Mouse (Mus musculus) urinary bladder, adult 2 months (tissue): Measurements from ENCODE around the gene Ewsr1. TPM values are rescaled to one million over a fixed set of nuclear protein-coding genes. Genes with fewer than 3 reads are reported as not detected.

Source experiments
- DNase-seq: peaks from one replicate; pipeline ENCODE4 v3.0.0; 2022; ENCODE audit warnings: low spot score
- polyA plus RNA-seq: library from polyadenylated mRNA; depleted of rRNA; stranded (reverse); fragments of >200 nt; gene quantifications from 2 replicates; pipeline ENCODE4 v1.2.3, GENCODE M21; 2012; rRNA removed

Gene Ewsr1
- polyA plus RNA-seq, result 248 and 346 TPM in 2 replicates

- peak; percentile 99 for DNase-seq
Observed at GRCm38 (mm10) chr11:5098736-5099542, at the start of gene Ewsr1, which contains the start of gene Rhbdd3. TSS of gene Ewsr1 (minus strand) at chr11:5099266. TSS of gene Rhbdd3 (plus strand) at chr11:5098926.

DNA sequence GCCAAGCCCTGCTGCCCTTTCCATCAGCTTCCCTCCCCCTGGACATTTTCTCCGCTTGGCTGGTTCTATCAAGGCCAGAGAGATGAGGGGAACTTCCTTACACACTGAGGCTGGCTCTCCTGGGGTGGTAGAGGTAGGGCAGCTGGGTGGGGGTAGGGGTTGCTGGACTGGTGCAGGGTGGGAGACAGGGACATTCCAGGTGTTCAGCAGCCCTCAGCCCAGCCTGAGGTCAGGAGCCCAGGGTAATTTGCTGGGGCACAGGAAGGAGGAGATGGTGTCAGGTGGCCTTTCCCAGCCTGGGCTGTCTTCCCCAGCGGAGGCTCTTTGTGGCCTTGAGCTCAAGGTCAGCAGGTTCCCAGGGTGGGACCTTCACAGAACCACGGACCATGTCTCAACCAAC lies 46.5 kb upstream of the Ewsr1 start:
- no peak for DNase-seq

- DNase-seq, result no peak
Observed at GRCm38 (mm10) chr11:5141965-5142364, 42.9 kb upstream of the Ewsr1 start.

DNA sequence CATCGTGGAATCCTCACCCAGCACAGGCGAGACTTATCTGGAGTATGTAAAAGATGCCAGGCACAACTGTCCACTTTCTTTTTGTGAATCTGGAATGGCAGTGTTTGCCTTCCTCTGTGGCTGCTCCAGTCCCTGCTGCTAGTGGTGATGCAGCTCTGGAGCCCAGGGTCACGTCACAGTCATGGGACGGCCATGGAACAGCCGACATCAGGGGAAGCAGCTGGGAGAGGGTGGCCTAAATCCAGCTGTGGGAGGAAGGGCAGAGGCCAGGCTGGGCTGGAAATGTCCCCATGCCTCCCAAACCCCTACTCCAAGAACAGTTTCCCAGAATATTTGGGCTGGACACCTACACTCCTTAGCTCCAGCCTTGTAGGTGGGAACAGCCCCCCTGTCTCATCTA lies 42.2 kb upstream of the Ewsr1 start:
- no peak for DNase-seq

- peak; percentile 73 for DNase-seq
Observed at GRCm38 (mm10) chr11:5140619-5141018, 41.6 kb upstream of the Ewsr1 start.

DNA sequence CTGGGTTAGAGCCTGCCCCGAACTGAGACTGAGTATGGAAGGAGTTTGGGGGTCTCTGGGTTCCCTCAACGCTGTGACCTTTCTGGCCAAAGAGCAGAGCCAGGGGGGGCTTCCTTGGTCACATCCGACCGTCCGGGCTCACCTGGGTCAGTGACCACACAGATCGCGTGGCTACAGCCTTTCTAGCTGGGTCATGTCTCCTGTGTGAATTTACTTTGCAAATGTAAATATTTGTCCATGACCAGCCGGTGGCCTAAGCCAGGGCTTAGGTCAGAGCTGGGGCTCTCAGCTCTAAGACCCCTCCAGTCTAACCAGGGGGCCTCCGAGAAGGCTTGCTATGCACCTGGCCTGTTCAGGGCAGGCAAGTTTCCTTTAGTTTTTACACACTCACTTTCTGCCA lies 40.3 kb upstream of the Ewsr1 start:
- no peak for DNase-seq

GRCm38 (mm10) chr11:5138642-5139041 lies 39.6 kb upstream of the Ewsr1 start:
- DNase-seq, result no peak

DNA sequence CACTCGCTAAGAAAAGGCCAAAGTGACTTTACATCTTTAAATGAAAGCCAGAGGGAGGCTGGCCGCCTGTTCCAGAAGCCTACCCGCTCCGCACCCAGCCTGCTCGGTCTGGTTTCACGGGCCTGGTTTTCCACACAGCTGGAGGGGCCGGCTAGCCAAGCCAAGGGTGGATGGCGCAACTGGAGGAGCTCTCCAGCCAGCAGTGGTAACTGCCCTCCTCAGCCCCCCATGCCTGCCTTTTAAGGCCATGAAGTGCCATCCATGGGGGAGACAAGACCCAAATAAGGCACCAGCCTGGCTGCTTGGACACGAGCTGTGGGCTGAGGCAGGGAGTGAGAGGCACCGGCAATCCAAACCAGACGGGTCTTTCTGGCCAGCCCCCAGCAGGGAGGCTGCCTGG lies 36.8 kb upstream of the Ewsr1 start:
- no peak for DNase-seq

- DNase-seq, result no peak
Observed at GRCm38 (mm10) chr11:5132751-5133150, 33.7 kb upstream of the Ewsr1 start.

DNA sequence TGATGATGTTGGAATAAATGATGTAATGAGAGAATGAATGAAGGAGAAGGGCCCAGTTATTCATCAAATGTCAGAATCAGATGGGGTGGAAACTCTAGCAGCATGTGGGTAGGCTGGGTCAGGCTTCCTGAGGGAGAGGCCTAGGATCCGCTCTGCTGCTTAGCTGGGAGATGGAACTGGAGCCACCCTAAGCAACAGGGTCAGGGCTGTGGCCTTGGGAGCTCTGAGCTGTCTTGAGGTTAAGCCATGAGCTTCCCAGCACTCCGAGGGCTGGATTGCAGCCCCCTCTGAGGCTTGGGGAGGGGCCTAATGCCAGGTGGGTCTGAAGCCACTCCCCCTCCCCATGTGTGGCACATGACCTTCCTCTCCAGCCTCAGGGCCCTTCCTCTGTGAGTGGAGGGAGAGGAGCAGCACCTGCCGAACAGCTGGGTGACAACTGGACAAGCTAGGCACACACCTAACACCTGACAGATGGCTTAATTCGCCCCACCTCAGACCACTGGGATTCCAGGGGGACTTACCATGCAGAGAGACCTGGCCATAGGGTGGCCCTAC lies 31.1 kb upstream of the Ewsr1 start:
- DNase-seq, result no peak

- DNase-seq, result no peak
Observed at GRCm38 (mm10) chr11:5129035-5129480, 30.0 kb upstream of the Ewsr1 start.

DNA sequence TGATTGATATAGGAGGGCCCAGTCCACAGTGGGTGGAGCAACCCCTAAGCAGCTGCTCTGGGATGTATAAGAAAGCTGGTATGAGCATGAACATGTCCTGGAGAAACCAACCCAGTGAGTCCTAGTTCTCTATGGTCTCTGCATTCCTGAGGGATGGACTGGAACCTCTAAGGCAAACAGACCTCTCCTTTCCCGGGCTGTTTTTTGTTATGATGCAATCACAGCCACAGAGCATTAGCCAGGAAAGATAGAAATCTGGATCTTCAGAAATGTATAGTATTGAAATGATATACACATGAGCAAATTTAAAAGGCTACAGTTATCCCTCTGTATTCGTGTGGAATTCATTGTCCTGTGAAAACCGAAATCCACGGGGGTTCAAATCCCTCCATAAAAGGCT lies 26.6 kb upstream of the Ewsr1 start:
- no peak for DNase-seq

GRCm38 (mm10) chr11:5114931-5115581 lies 16.0 kb upstream of the Ewsr1 start:
- DNase-seq, result peak; percentile 73

GRCm38 (mm10) chr11:5113645-5114044 lies 14.6 kb upstream of the Ewsr1 start:
- DNase-seq, result no peak

GRCm38 (mm10) chr11:5109441-5109840 lies 10.4 kb upstream of the Ewsr1 start:
- peak; percentile 23 for DNase-seq

GRCm38 (mm10) chr11:5103986-5104509 lies 5.0 kb upstream of the Ewsr1 start:
- DNase-seq, result no peak

- DNase-seq, result no peak
Observed at GRCm38 (mm10) chr11:5102384-5102783, 3.3 kb upstream of the Ewsr1 start.

DNA sequence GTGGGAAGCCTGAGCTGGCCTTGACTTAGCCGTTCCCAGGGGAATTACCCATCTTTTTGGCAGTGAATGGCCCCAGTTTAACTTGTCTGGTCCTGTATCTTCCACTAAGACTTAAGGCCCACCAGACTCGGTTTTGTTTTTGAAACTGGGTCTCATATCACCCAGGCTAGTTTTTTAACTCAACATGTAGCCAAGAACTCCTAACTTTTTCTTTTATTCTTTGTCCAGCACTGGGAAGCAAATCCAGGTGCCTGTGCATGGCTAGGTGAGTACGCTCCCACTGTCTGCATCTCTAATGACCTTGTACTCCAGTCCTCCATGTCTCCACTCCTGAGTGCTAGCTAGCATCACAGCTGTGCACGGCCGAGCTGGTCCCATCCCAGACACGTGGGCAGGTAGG lies 2.6 kb upstream of the Ewsr1 start:
- no peak for DNase-seq

- DNase-seq, result no peak
Observed at GRCm38 (mm10) chr11:5100801-5101200, 1.7 kb upstream of the Ewsr1 start.

- DNase-seq, result no peak
Observed at GRCm38 (mm10) chr11:5100283-5100682, 1.2 kb upstream of the Ewsr1 start.

- DNase-seq, result peak; percentile 67
Observed at GRCm38 (mm10) chr11:5099576-5100183, 614 bp upstream of the Ewsr1 start.
